Mouse (Mus musculus) heart, postnatal 0 days (tissue): ENCODE data around the gene Vamp5. TPM values are rescaled to one million over a fixed set of nuclear protein-coding genes. Genes with fewer than 3 reads are reported as not detected.
A peak's percentile ranks its signal among the peaks of the same experiment; 100 is the strongest.

Source experiments
- ATAC-seq: fragments of 200-750 bp; cut with Nextera tagmentation; 2 replicates; pipeline ENCODE4 v1.8.0; 2017; ENCODE audit warnings: low read depth, moderate number of reproducible peaks, moderate library complexity; ENCODE audit not compliant: insufficient read depth
- DNase-seq: peaks from one replicate; pipeline ENCODE4 v3.0.0-alpha.2; 2016; ENCODE audit warnings: low spot score
- H3K27ac ChIP-seq: fragments of 300-500 bp; sonication (generic); 2 replicates; pipeline ENCODE4 v1.5.1; 2014; ENCODE audit warnings: low read depth, mild to moderate bottlenecking
- H3K27me3 ChIP-seq: fragments of 300-500 bp; sonication (generic); 2 replicates; pipeline ENCODE4 v1.6.1; 2014; ENCODE audit warnings: low read length, mixed read lengths; ENCODE audit not compliant: control insufficient read depth, insufficient read depth
- H3K36me3 ChIP-seq: fragments of 300-500 bp; sonication (generic); replicated peaks from 2 replicates; pipeline ENCODE4 v1.6.1; 2014; ENCODE audit warnings: low read length, mixed read lengths; ENCODE audit not compliant: control insufficient read depth, insufficient read depth
- H3K4me1 ChIP-seq: fragments of 300-500 bp; sonication (generic); 2 replicates; pipeline ENCODE4 v1.6.1; 2014; ENCODE audit warnings: antibody characterized with exemption; ENCODE audit not compliant: control insufficient read depth, insufficient read depth
- H3K4me2 ChIP-seq: fragments of 300-500 bp; sonication (generic); 2 replicates; pipeline ENCODE4 v1.6.1; 2014; ENCODE audit warnings: low read depth, mild to moderate bottlenecking, low read length, moderate library complexity
- H3K4me3 ChIP-seq: fragments of 300-500 bp; sonication (generic); 2 replicates; pipeline ENCODE4 v1.5.1; 2014; ENCODE audit warnings: low read depth, low read length
- H3K9ac ChIP-seq: fragments of 300-500 bp; sonication (generic); replicated peaks from 2 replicates; pipeline ENCODE4 v1.6.1; 2014; ENCODE audit warnings: low read depth, low read length, mixed read lengths
- H3K9me3 ChIP-seq: fragments of 300-500 bp; sonication (generic); replicated peaks from 2 replicates; pipeline ENCODE4 v1.6.1; 2016; ENCODE audit warnings: low read length; ENCODE audit not compliant: control insufficient read depth
- CTCF ChIP-seq: IDR thresholded peaks from 2 replicates; pipeline ENCODE4 v1.5.1; 2016; ENCODE audit warnings: antibody characterized with exemption, control low read depth, low read depth
- EP300 ChIP-seq: IDR thresholded peaks from 2 replicates; pipeline ENCODE4 v1.6.1; 2016; ENCODE audit warnings: antibody characterized with exemption, low read depth
- WGBS: fragments of 180-500 bp; shearing (Covaris S2); extraction: QIAGEN DNeasy Blood & Tissue Kit; methylation state at CpG from one replicate; pipeline ENCODE4 v1.1.7; 2014; 5-methylcytosine and 5-hydroxymethylcytosine counted together
- polyA plus RNA-seq: library from polyadenylated mRNA; unstranded; fragments of >200 nt; fragmentation: Nextera tagmentation; extraction: Ambion mirVana; gene quantifications from 2 replicates; pipeline ENCODE4 v1.2.1, GENCODE M21; 2015
- total RNA-seq: library from RNA; depleted of rRNA; stranded (reverse); fragments of >200 nt; gene quantifications from 2 replicates; pipeline ENCODE4 v1.2.3, GENCODE M21; 2014; ENCODE audit warnings: low replicate concordance

The Vamp5 gene
- total and polyA plus RNA-seq, 2 experiments from 2014 or later, result 19.5 to 49.0 TPM

DNA sequence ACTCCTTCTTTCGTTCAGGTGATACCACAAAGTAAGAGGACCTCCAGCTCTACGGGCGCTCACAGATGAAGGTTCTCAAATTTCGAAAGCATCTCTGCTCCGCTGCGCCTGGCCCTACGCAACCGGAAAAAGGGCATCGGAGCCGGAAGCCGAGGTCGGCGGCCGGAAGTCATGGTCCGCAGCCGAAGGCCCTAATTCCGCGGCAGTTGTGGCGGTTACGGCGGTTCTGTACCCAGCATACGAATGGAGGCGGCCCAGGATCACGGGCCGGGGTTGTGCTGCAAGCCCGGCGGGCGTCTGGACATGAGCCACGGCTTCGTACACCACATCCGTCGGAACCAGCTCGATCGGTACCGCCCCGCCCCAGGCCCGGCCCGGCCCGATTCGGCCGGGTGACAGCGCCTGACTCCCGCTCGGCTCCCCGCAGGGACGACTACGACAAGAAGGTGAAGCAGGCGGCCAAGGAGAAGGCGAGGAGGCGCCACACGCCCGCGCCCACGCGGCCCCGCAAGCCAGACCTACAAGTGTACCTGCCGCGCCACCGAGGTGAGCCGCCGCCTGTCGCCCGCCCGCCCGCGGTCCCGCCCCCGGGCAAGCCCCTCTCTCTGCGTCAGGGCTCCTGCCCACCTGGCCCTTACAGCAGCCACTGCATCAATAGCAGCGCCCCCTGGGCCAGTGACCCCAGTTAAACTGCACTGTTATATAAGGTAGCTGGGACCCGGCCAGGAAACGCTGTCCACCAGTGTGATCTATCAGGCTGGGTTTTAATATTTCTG is 32.9 kb downstream of the Vamp5 start, which contains the start of gene 0610030E20Rik:
Gene 0610030E20Rik, plus strand, starts transcription at position 152 of the 776 bp plus-strand sequence.
- ATAC-seq (peak; percentile 67), DNase-seq (no peak)
- TF ChIP-seq CTCF, result peak; percentile 21
- no peak for TF ChIP-seq EP300
- peaks cover 26% of the 10 kb centered on the region for H3K36me3 ChIP-seq
- H3K4me2 ChIP-seq, result peak within 1 kb of the TSS; percentile 94
- peak within 1 kb of the TSS; percentile 91 for H3K9ac ChIP-seq
- peaks cover 3% of the 10 kb centered on the region; the same call in 1 of the 2 replicates for H3K27me3 ChIP-seq
- H3K4me1 ChIP-seq, result peaks cover 36% of the 10 kb centered on the region
- peak within 1 kb of the TSS; percentile 92 for H3K27ac ChIP-seq
- peak within 1 kb of the TSS; percentile 90 for H3K4me3 ChIP-seq
- no peaks in the 10 kb centered on the region for H3K9me3 ChIP-seq
- WGBS, result under 1% methylated on average over 63 of the region's 72 CpGs

DNA sequence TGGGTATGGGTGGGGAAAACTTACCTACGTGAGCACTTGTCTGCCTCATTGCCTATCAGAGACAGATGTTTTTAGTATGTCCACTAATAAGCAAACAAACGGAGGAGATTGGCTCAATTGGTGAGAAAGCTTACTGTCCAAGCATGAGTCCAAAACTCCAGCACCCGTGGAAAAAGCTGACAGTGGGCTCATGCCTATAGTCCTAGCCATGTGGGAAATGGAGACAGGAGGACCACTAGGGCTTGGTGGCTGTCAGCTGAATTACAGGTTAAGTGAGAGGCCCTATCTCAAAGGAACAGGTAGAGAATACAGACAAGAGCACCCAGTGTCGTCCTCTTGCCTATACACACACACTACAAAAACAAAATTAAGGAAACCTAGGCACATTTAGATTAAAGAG is 34.0 kb downstream of the Vamp5 start:
- Histone ChIP-seq H3K36me3 (peaks cover 26% of the 10 kb centered on the region), H3K4me2 (no peak overlapping the region), H3K9ac (no peak overlapping the region), H3K4me1 (peaks cover 34% of the 10 kb centered on the region), H3K9me3 (no peaks in the 10 kb centered on the region), H3K4me3 (no peak overlapping the region), H3K27ac (no peak overlapping the region), H3K27me3 (peaks cover 3% of the 10 kb centered on the region; the same call in 1 of the 2 replicates)
- ATAC-seq, result no peak
- 82% methylated on average over 4 of the region's 4 CpGs for WGBS
- DNase-seq, result no peak
- TF ChIP-seq EP300 (no peak), CTCF (no peak)

DNA sequence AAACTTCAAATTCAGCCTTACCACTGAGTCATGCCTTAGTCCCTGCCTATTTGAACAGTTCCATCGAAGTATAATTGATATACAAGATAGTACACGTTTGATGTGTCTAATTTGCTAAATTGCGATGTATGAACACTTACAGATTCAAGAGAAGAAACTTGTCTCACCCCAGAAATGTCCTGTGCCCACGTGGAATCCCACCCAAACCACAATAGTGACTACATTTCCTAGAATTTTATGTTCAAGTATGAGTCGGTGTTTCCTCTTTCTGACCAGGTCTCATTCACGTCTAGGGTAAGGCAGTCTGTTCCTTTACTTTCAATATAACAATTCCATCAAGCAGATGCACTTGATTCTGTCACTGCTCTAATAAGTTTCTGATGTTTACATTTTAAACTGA is 34.6 kb downstream of the Vamp5 start:
- TF ChIP-seq CTCF, result no peak
- TF ChIP-seq EP300, result no peak
- peak overlapping the region; percentile 89; the same call in 1 of the 2 replicates for H3K4me3 ChIP-seq
- no peak overlapping the region for H3K9ac ChIP-seq
- peaks cover 21% of the 10 kb centered on the region for H3K36me3 ChIP-seq
- DNase-seq, result no peak
- 43% methylated on average over 6 of the region's 6 CpGs for WGBS
- H3K27ac ChIP-seq, result peak overlapping the region; percentile 78; the same call in 1 of the 2 replicates
- peaks cover 34% of the 10 kb centered on the region for H3K4me1 ChIP-seq
- no peaks in the 10 kb centered on the region for H3K9me3 ChIP-seq
- no peak for ATAC-seq
- H3K27me3 ChIP-seq, result peaks cover 3% of the 10 kb centered on the region; the same call in 1 of the 2 replicates
- peak overlapping the region; percentile 98 for H3K4me2 ChIP-seq

DNA sequence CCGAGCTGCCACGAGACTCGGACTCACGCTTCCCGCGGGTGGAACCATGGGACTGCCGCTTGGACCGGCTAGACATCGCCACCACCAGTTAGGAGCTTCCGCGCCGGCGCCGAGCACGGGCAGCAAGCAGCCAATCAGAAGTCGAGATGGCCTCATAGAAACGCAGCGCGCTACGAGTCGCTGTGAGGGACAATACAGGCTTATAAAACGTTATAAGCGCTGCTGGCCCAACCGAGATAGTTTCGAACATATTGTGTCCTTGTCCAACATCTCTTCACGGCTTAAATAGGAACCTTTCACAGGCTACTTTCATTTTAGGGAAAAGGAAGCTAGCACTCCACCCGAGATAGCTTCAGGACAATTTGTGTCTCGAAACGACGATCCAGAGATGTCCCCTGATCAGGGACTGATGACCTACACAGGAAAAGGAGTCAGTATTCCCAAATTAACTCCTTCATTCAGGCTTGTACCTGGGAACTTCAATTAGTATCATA is 35.1 kb downstream of the Vamp5 start, which contains the start of gene Usp39:
Gene Usp39, minus strand, starts transcription at position 111 of the 494 bp plus-strand sequence.
- Histone ChIP-seq H3K27ac (peak within 1 kb of the TSS; percentile 78), H3K4me2 (peak within 1 kb of the TSS; percentile 98), H3K4me1 (peaks cover 34% of the 10 kb centered on the region), H3K9me3 (no peaks in the 10 kb centered on the region), H3K27me3 (peaks cover 3% of the 10 kb centered on the region; the same call in 1 of the 2 replicates), H3K9ac (peak within 1 kb of the TSS; percentile 93), H3K4me3 (peak within 1 kb of the TSS; percentile 89), H3K36me3 (peaks cover 16% of the 10 kb centered on the region)
- no peak for TF ChIP-seq CTCF
- no peak for TF ChIP-seq EP300
- peak; percentile 91 for DNase-seq
- WGBS, result under 1% methylated on average over 30 of the region's 30 CpGs
- peak; percentile 86 for ATAC-seq

DNA sequence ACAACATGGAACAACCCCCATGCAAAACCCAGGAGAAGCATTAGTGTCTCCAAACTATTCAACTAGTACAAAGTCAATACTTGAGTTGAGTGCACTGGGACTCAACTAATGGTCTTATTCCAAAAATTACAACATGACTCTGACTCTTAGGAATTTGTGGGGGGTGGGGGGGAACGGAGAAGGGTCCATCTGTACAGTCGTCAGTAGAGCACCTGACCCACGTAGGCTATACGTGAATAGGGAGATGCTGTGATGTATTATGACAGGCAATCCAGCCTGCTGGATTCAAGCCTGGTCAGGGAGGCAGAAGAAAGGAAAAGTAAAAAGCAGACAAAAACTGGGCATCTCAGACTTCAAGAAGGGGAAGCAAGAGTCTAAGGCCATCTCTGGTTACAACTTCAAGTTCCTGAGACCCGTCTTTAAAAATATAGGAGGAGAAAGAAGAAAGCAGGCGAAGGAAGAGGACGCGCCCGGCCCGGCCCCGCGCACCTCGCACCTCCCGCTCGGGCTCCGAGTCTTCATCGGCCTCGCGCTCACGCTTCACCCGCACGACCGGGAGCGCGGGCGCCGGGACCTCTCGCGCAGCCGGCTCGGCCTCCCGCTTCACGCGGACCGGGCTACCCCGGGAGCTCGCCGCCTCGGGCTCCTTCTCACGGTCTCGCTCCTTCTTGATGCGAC is 35.7 kb downstream of the Vamp5 start:
- Histone ChIP-seq H3K4me3 (peak overlapping the region; percentile 89), H3K36me3 (peaks cover 15% of the 10 kb centered on the region), H3K9ac (peak overlapping the region; percentile 93), H3K4me2 (peak overlapping the region; percentile 98), H3K27me3 (peaks cover 3% of the 10 kb centered on the region; the same call in 1 of the 2 replicates), H3K27ac (peak overlapping the region; percentile 78), H3K9me3 (no peaks in the 10 kb centered on the region), H3K4me1 (peaks cover 34% of the 10 kb centered on the region)
- WGBS, result under 1% methylated on average over 42 of the region's 42 CpGs
- ATAC-seq, result peak; percentile 42
- DNase-seq, result no peak
- no peak for TF ChIP-seq CTCF
- TF ChIP-seq EP300, result no peak
